Mouse (Mus musculus) CH12.LX (cell line): ENCODE measurements around the gene Cd59b. TPM values are rescaled to one million over a fixed set of nuclear protein-coding genes. Genes with fewer than 3 reads are reported as not detected.
"Not testable (repeated sequence)": the region's sequence is repeated elsewhere in the genome, so short reads cannot be mapped to it uniquely, and the experiment has no call there.

Experiments used
- DNase-seq: peaks from one replicate; pipeline ENCODE4 v3.0.0-alpha.2; 2013; ENCODE audit errors: extremely low read depth
- H3K27ac ChIP-seq: 2 replicates; pipeline ENCODE4 v1.5.1; 2012; ENCODE audit warnings: low read depth, mild to moderate bottlenecking, control low read depth, moderate library complexity; ENCODE audit not compliant: insufficient read depth
- H3K27me3 ChIP-seq: replicated peaks from 2 replicates; pipeline ENCODE3; 2012; ENCODE audit warnings: inconsistent platforms
- H3K36me3 ChIP-seq, 2 experiments: replicated peaks in 1 of 2; 2 replicates each; pipeline versions ENCODE3 to v1.6.1; 2012; ENCODE audit warnings: inconsistent platforms in 1 of 2, low read length in 1 of 2, mild to moderate bottlenecking in 1 of 2, mixed read lengths in 1 of 2, moderate library complexity in 1 of 2; ENCODE audit not compliant: control insufficient read depth in 1 of 2, insufficient read depth in 1 of 2
- H3K4me1 ChIP-seq, 2 experiments: 2 replicates each; pipeline ENCODE4 v1.6.1; 2012; ENCODE audit warnings: inconsistent platforms in 1 of 2, moderate library complexity in 1 of 2; ENCODE audit not compliant: insufficient read depth in 2 of 2, control insufficient read depth in 1 of 2
- H3K4me2 ChIP-seq: 2 replicates; pipeline ENCODE4 v1.6.1; 2012; ENCODE audit warnings: low read depth, mild to moderate bottlenecking, control low read depth; ENCODE audit not compliant: poor library complexity, insufficient read depth, severe bottlenecking
- H3K4me3 ChIP-seq, 3 experiments: fragments of 150-350 bp in 1 of 3; sonication (generic) in 1 of 3; replicated peaks in 1 of 3; 2 replicates each; pipeline versions ENCODE3 to v1.5.1; 2011 to 2012; ENCODE audit warnings: low read depth in 2 of 3, low read length in 2 of 3, mild to moderate bottlenecking in 2 of 3, moderate library complexity in 2 of 3, control low read depth in 1 of 3, improper control_type of control experiment in 1 of 3, inconsistent platforms in 1 of 3, mixed read lengths in 1 of 3; ENCODE audit not compliant: poor library complexity in 1 of 3
- H3K79me2 ChIP-seq: replicated peaks from 2 replicates; pipeline ENCODE4 v1.6.1; 2012; ENCODE audit warnings: mild to moderate bottlenecking, moderate library complexity; ENCODE audit not compliant: control insufficient read depth, poor library complexity, insufficient read depth, severe bottlenecking; ENCODE audit errors: extremely low read depth
- H3K9ac ChIP-seq: 2 replicates; pipeline ENCODE4 v1.6.1; 2012; ENCODE audit warnings: low read depth, mild to moderate bottlenecking, control low read depth, moderate library complexity; ENCODE audit not compliant: insufficient read depth
- H3K9me3 ChIP-seq: replicated peaks from 2 replicates; pipeline ENCODE3; 2012; ENCODE audit warnings: low read length, inconsistent platforms, mixed read lengths
- BHLHE40 ChIP-seq: IDR thresholded peaks from 2 replicates; pipeline ENCODE4 v1.6.1; 2011; ENCODE audit warnings: mild to moderate bottlenecking, low read depth, low read length, improper control_type of control experiment
- CHD1 ChIP-seq: IDR thresholded peaks from 2 replicates; pipeline ENCODE4 v1.6.1; 2012; ENCODE audit warnings: low read depth, low read length, improper control_type of control experiment, inconsistent platforms
- E2F4 ChIP-seq: IDR thresholded peaks from 2 replicates; pipeline ENCODE4 v1.6.1; 2011; ENCODE audit warnings: low read depth, low read length, improper control_type of control experiment; ENCODE audit not compliant: insufficient replicate concordance
- ELF1 ChIP-seq: IDR thresholded peaks from 2 replicates; pipeline ENCODE4 v1.6.1; 2014; ENCODE audit warnings: low read depth, mild to moderate bottlenecking, inconsistent platforms, low read length, improper control_type of control experiment
- ETS1 ChIP-seq: conservative IDR thresholded peaks from 2 replicates; pipeline ENCODE4 v1.6.1; 2012; ENCODE audit warnings: low read depth, mild to moderate bottlenecking, inconsistent platforms, low read length, improper control_type of control experiment, moderate library complexity
- GABPA ChIP-seq: IDR thresholded peaks from 2 replicates; pipeline ENCODE4 v1.6.1; 2012; ENCODE audit warnings: low read depth, low read length, improper control_type of control experiment, inconsistent platforms; ENCODE audit not compliant: insufficient replicate concordance
- IRF4 ChIP-seq: IDR thresholded peaks from 2 replicates; pipeline ENCODE4 v1.6.1; 2014; ENCODE audit warnings: low read depth, mild to moderate bottlenecking, inconsistent platforms, low read length, improper control_type of control experiment
- JUN ChIP-seq: IDR thresholded peaks from 2 replicates; pipeline ENCODE4 v1.6.1; 2011; ENCODE audit warnings: low read depth, mild to moderate bottlenecking, low read length, improper control_type of control experiment, moderate library complexity; ENCODE audit not compliant: insufficient read depth
- JUND ChIP-seq: conservative IDR thresholded peaks from 2 replicates; pipeline ENCODE4 v1.6.1; 2011; ENCODE audit warnings: low read depth, low read length, improper control_type of control experiment
- KAT2A ChIP-seq: IDR thresholded peaks from 2 replicates; pipeline ENCODE4 v1.6.1; 2012; ENCODE audit warnings: low read length, improper control_type of control experiment, inconsistent platforms; ENCODE audit not compliant: insufficient replicate concordance
- MAX ChIP-seq: IDR thresholded peaks from 2 replicates; pipeline ENCODE4 v1.6.1; 2011; ENCODE audit warnings: low read length, improper control_type of control experiment
- MAZ ChIP-seq: IDR thresholded peaks from 2 replicates; pipeline ENCODE4 v1.6.1; 2012; ENCODE audit warnings: low read depth, mild to moderate bottlenecking, inconsistent platforms, low read length, improper control_type of control experiment, moderate library complexity
- MYC ChIP-seq: IDR thresholded peaks from 2 replicates; pipeline ENCODE4 v1.6.1; 2011; ENCODE audit warnings: low read depth, mild to moderate bottlenecking, improper control_type of control experiment, low read length
- NELFE ChIP-seq: IDR thresholded peaks from 2 replicates; pipeline ENCODE4 v1.6.1; 2011; ENCODE audit warnings: low read depth, low read length, improper control_type of control experiment
- NRF1 ChIP-seq: IDR thresholded peaks from 2 replicates; pipeline ENCODE4 v1.6.1; 2014; ENCODE audit warnings: low read depth, mild to moderate bottlenecking, inconsistent platforms, low read length, improper control_type of control experiment, moderate library complexity
- PAX5 ChIP-seq: IDR thresholded peaks from 2 replicates; pipeline ENCODE4 v1.6.1; 2012; ENCODE audit warnings: low read length, inconsistent platforms, mixed read lengths
- POLR2AphosphoS2 ChIP-seq: IDR thresholded peaks from 2 replicates; pipeline ENCODE4 v1.6.1; 2011; ENCODE audit warnings: low read depth, low read length, improper control_type of control experiment
- RAD21 ChIP-seq: IDR thresholded peaks from 2 replicates; pipeline ENCODE4 v1.6.1; 2011; ENCODE audit warnings: low read depth, mild to moderate bottlenecking, low read length, improper control_type of control experiment, moderate library complexity
- RCOR1 ChIP-seq: conservative IDR thresholded peaks from 2 replicates; pipeline ENCODE4 v1.6.1; 2012; ENCODE audit warnings: low read depth, mild to moderate bottlenecking, inconsistent platforms, low read length, improper control_type of control experiment
- SMC3 ChIP-seq: IDR thresholded peaks from 2 replicates; pipeline ENCODE4 v1.6.1; 2011; ENCODE audit warnings: low read depth, low read length, improper control_type of control experiment
- UBTF ChIP-seq: IDR thresholded peaks from 2 replicates; pipeline ENCODE4 v1.6.1; 2012; ENCODE audit warnings: low read depth, mild to moderate bottlenecking, inconsistent platforms, low read length, improper control_type of control experiment, moderate library complexity
- USF1 ChIP-seq: IDR thresholded peaks from 2 replicates; pipeline ENCODE4 v1.6.1; 2014; ENCODE audit warnings: low read depth, mild to moderate bottlenecking, inconsistent platforms, low read length, improper control_type of control experiment
- USF2 ChIP-seq: conservative IDR thresholded peaks from 2 replicates; pipeline ENCODE4 v1.6.1; 2011; ENCODE audit warnings: low read depth, low read length, improper control_type of control experiment
- ZC3H11A ChIP-seq: IDR thresholded peaks from 2 replicates; pipeline ENCODE4 v1.6.1; 2012; ENCODE audit warnings: low read depth, mild to moderate bottlenecking, inconsistent platforms, low read length, improper control_type of control experiment
- ZKSCAN1 ChIP-seq: IDR thresholded peaks from 2 replicates; pipeline ENCODE4 v1.6.1; 2012; ENCODE audit warnings: low read depth, inconsistent platforms, low read length, improper control_type of control experiment, borderline replicate concordance
- dilution Hi-C: fragments of 300-500 bp; cut with MboI; formaldehyde crosslinking; loops from 2 replicates; pipeline ENCODE4 v1.14.3; 2020; ENCODE audit warnings: low sequenced_read_pairs; ENCODE audit not compliant: extremely low pct_unique_long_range_greater_than_20kb, extremely low pct_ligation_motif_present
- in situ Hi-C: fragments of 300-500 bp; cut with MboI; formaldehyde crosslinking; loops from 3 replicates; pipeline ENCODE4 v1.14.3; 2019; ENCODE audit warnings: low sequenced_read_pairs, low pct_ligation_motif_present, low pct_unique_long_range_greater_than_20kb, mixed read lengths
- polyA plus RNA-seq: library from polyadenylated mRNA; unstranded; fragments of >175 nt; gene quantifications from 2 replicates; pipeline ENCODE4 v1.2.1, GENCODE M21; 2012; ENCODE audit warnings: low read depth; ENCODE audit not compliant: insufficient read length
- total RNA-seq, 2 experiments: library from RNA; depleted of rRNA; stranded (reverse); fragments of 300-350 nt in 1 of 2; fragments of >200 nt in 1 of 2; gene quantifications; 2 replicates each; pipeline ENCODE4 v1.2.3; 2012 to 2014

Gene Cd59b
- total and polyA plus RNA-seq, 3 experiments = 0.25 to 2.1 (median 0.80) TPM

DNA sequence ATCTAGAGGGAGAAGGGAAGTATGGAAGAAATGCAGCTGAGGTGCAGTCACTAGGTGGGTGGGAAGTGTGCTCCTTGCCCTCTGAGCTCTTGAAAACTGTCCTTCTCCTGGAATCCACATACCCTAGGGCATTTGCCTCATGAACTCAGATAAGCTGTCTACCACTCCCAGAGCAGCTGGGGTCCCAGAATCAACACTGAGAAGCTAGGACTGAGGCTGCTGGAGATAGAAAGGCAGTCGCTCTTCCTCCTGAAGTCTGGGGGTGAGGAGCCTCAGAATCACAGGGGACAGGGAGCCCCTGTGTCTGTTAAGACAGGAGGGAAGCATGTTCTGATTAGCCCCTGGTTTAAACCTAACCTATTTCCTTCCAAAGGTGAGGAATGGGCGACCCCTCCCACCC, 39.9 kb downstream of the Cd59b start:
- DNase-seq = no peak
- H3K9ac ChIP-seq = no peak overlapping the region
- dilution Hi-C loops = no loop called here
- no peak for TF ChIP-seq JUND
- no peak for TF ChIP-seq PAX5
- no peak for TF ChIP-seq MAX
- no peak for TF ChIP-seq ETS1
- TF ChIP-seq ZKSCAN1 = no peak
- no peak for TF ChIP-seq USF2
- TF ChIP-seq IRF4 = no peak
- no peak for TF ChIP-seq KAT2A
- no peak for TF ChIP-seq USF1
- TF ChIP-seq GABPA = no peak
- no peak for TF ChIP-seq NRF1
- TF ChIP-seq E2F4 = no peak
- no peak for TF ChIP-seq POLR2AphosphoS2
- TF ChIP-seq SMC3 = no peak
- no peak for TF ChIP-seq MAZ
- TF ChIP-seq ELF1 = no peak
- no peak for TF ChIP-seq MYC
- no peak for TF ChIP-seq JUN
- no peak for TF ChIP-seq CHD1
- TF ChIP-seq, all 38 proteins: peak for 0
- Histone ChIP-seq H3K9me3 (no peaks in the 10 kb centered on the region), H3K27me3 (no peaks in the 10 kb centered on the region), H3K79me2 (no peaks in the 10 kb centered on the region), H3K27ac (no peak overlapping the region), H3K4me2 (no peak overlapping the region), H3K4me3 (no peak overlapping the region), H3K4me1 (peaks cover 0 to 9% of the 10 kb centered on the region in 2 experiments; a peak in 2 of 4 replicates), H3K36me3 (peaks cover 0 to 4% of the 10 kb centered on the region in 2 experiments)
- in situ Hi-C loops = no loop called here

- no peak for DNase-seq
- dilution Hi-C loops = no loop called here
- TF ChIP-seq JUND (no peak), RCOR1 (no peak), NELFE (no peak), E2F4 (no peak), USF2 (no peak), IRF4 (no peak), ELF1 (no peak), POLR2AphosphoS2 (no peak), ZC3H11A (no peak), PAX5 (no peak), GABPA (no peak), MAZ (no peak), BHLHE40 (no peak), RAD21 (no peak), UBTF (no peak), ZKSCAN1 (no peak)
- Histone ChIP-seq H3K27ac (no peak overlapping the region), H3K79me2 (no peaks in the 10 kb centered on the region), H3K36me3 (peaks cover 0 to 4% of the 10 kb centered on the region in 2 experiments), H3K4me2 (no peak overlapping the region), H3K9ac (no peak overlapping the region), H3K9me3 (no peaks in the 10 kb centered on the region), H3K4me1 (peaks cover 0 to 9% of the 10 kb centered on the region in 2 experiments; a peak in 2 of 4 replicates), H3K4me3 (no peak overlapping the region), H3K27me3 (no peaks in the 10 kb centered on the region)
- in situ Hi-C loops = no loop called here
Observed at GRCm38 (mm10) chr2:104110031-104110430, 40.4 kb downstream of the Cd59b start.

- H3K4me3 ChIP-seq, H3K27me3 ChIP-seq, H3K9ac ChIP-seq, H3K4me1 ChIP-seq, H3K27ac ChIP-seq, dilution Hi-C loops, H3K36me3 ChIP-seq, H3K4me2 ChIP-seq, DNase-seq, in situ Hi-C loops, H3K79me2 ChIP-seq, H3K9me3 ChIP-seq: not testable (repeated sequence)
Observed at GRCm38 (mm10) chr2:104111170-104111797, 41.6 kb downstream of the Cd59b start.
